Mouse (Mus musculus) left cerebral cortex, adult 2 months (tissue): ENCODE data around the gene Abca13. TPM values are rescaled to one million over a fixed set of nuclear protein-coding genes. Genes with fewer than 3 reads are reported as not detected.

Source experiments
- DNase-seq, 2 experiments: peaks; one replicate each; pipeline ENCODE4 v3.0.0; 2021 to 2022; ENCODE audit warnings: low spot score in 2 of 2, mixed read lengths in 1 of 2; ENCODE audit errors: extremely low spot score in 1 of 2
- H3K27ac ChIP-seq: fragments of 200-600 bp; 2 replicates; pipeline ENCODE4 v1.8.1; 2022
- H3K4me3 ChIP-seq: fragments of 200-600 bp; 2 replicates; pipeline ENCODE4 v1.8.1; 2022
- CTCF ChIP-seq: fragments of 200-600 bp; IDR thresholded peaks from 2 replicates; pipeline ENCODE4 v1.8.1; 2022; ENCODE audit warnings: antibody characterized with exemption, mild to moderate bottlenecking, moderate library complexity
- intact Hi-C: fragments of 180-260 bp; cut with DNase I; formaldehyde crosslinking; loops from one replicate; pipeline ENCODE4 v1.15.1; 2025
- total RNA-seq, 2 experiments: library from RNA; stranded (reverse); gene quantifications; 2 replicates each; pipeline ENCODE4 v1.2.3; 2021

The Abca13 gene
- total RNA-seq, 2 experiments from 2014 or later, result 0.05 to 0.07 TPM

DNA sequence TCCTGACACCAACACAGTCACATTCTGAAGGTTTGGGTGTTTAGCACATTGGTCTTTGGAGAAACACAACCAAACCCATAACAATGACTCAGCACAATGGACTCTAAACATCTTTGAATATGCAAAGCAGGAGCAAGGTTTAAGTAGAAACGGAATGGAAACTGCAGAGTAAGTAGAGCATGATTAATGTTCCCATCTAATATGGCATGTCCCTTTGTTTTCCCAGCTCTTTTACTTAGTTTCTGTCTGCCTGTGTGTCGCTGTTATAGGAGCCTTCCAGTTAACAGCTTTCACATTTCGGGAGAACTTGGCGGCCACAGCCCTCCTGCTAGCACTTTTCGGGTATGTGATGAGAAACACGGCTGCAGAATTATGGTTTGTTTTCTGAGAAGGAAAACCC lies 378.6 kb downstream of the Abca13 start:
- no peak overlapping the region for H3K27ac ChIP-seq
- DNase-seq, result no peak
- intact Hi-C loops, result no loop called here
- TF ChIP-seq CTCF, result no peak
- H3K4me3 ChIP-seq, result no peak overlapping the region

DNA sequence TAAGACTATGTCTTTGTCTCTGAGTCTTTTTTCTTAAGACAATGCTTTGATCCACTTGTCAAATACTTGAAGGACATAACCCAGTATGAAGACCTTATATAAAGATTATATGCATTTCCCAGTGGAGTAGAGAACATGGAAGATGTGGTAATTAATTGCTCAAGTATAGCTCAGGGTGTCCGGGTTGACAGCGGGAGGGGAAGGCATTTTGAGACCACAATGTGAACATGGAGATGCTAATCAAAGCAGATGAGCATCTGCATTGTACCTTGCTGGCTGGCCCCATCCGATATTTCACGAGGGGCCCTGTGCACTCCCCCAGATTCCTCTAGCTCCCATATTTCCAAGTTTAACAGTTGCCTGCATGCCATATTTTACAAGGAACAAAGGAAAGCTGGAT lies 383.2 kb downstream of the Abca13 start:
- H3K27ac ChIP-seq, result no peak overlapping the region
- intact Hi-C loops, result no loop called here
- DNase-seq, result no peak
- no peak overlapping the region for H3K4me3 ChIP-seq
- TF ChIP-seq CTCF, result no peak

DNA sequence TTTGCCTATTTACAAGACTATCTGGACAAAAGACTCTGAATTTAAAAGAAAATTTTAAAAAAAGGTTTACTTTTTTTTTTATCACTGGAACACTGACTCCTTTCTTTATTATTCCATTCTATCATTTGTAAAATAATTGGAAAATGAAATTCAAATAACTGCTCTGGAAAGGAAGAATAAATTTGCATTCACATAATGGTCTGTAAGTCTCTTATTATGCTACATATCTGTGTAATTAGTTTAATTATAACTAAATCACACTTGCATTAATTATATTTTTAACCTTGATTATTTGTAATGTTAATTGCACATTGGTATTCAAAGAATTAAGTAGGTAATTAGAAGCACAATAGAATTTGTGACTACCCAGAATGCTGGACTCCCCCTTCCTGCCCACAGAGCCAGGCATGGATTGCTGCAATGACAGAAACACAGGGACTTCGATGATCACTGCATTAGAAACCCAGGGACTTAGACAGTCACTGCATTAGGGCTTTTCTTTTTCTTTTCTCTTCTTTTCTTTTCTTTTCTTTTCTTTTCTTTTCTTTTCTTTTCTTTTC lies 400.1 kb downstream of the Abca13 start:
- no peak for DNase-seq
- no peak for TF ChIP-seq CTCF
- intact Hi-C loops, result no loop called here
- H3K27ac ChIP-seq, result no peak overlapping the region
- H3K4me3 ChIP-seq, result no peak overlapping the region

DNA sequence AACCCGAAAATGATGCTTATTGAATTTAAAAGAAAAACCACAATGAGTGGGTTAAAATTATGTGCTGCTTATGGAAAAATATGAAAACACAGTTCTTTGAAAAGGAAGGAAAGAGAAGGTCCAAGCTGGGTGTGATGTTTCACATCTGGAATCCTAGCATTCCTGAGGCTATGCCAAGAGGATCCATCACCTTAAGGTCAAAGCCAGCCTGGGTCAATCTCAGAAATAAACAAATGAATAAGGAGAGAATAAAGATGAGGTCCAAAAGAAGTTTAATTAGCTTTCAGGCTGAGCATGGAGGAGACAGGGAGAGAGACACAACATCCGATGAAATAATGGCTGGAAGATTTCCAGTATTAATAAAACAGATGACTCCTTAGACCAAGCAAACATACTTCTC lies 405.6 kb downstream of the Abca13 start:
- intact Hi-C loops, result no loop called here
- TF ChIP-seq CTCF, result no peak
- no peak for DNase-seq

DNA sequence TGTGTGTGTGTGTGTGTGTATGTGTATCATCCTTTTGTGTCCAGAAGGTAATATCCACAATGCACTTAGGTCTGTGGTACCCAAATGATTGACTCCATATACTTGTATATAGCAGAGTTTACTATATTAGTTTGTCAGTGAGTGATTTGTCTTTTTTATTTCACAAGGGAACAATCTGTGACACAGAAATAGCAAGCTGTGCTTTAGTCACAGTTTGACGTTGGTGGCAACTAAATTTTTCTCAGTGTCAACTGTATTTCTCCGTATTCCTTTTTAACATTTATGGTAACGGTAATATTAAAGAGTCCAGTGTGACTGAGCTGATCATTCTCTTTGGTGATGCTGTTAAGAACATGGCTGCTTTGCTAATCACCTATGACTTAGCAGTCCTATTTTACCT lies 409.4 kb downstream of the Abca13 start:
- Histone ChIP-seq H3K27ac (no peak overlapping the region), H3K4me3 (no peak overlapping the region)
- TF ChIP-seq CTCF, result no peak
- intact Hi-C loops, result no loop called here
- no peak for DNase-seq

More for the DNA sequence above, 405.6 kb downstream of the Abca13 start:
- Histone ChIP-seq H3K27ac (no peak overlapping the region), H3K4me3 (no peak overlapping the region)

DNA sequence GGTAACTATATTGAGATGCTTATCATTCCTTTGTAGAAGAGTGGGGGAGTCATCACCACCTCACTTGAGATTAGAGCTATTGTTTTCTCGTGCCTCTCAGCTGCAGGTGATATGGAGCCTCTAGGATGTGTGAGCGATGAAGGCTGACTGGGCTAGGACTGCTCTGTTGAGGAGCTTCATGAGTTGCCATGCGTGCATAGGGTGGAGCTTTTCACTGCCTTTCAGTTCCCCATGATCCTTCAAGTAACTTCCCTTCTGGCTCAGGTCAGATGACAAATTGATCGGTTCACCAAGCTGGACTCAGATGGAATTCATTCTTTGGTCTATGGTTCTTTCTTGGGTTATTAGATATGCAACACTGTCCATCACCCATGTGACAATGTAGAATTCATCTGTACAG lies 410.4 kb downstream of the Abca13 start:
- DNase-seq, result no peak
- Histone ChIP-seq H3K4me3 (no peak overlapping the region), H3K27ac (no peak overlapping the region)
- intact Hi-C loops, result no loop called here
- TF ChIP-seq CTCF, result no peak

DNA sequence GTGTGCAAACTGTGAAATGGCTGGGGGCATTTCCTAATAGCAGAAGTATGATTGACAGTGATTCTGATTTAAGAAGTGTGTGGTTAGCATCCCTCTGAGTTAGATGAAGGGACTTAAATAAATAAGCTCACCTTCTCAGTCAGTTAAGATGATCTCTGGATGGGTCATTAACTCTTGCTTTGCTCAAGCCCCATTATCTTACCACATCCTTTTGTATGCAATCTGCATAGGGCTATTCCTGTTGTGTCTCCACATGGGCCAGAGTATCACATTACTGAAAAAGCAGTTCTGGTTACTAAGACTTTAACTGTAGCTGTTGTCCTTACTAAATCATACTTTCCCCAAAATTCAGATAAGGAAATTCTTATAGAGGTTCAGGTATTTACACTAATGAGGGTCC lies 416.5 kb downstream of the Abca13 start:
- H3K27ac ChIP-seq, result no peak overlapping the region
- DNase-seq, result no peak
- intact Hi-C loops, result no loop called here
- TF ChIP-seq CTCF, result no peak
- no peak overlapping the region for H3K4me3 ChIP-seq

DNA sequence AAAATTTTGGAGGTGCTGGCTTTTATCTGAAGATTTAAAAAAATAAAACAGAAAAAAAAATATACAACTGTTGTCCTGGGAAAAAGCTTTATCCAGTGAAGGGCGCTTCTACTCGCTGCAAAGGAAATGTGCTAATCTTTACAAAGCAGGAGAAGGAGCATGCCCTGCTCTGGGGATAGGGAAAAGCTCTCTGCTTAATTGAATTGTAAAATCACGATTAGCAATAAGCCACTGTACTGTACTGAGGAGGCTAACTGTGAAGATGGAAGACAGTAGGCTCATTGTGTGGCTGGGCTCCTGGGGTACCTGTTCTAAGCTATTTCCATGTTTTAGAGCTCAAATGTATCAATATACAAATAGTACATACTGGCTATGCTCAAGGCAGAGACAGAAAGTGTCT lies 417.3 kb downstream of the Abca13 start:
- Histone ChIP-seq H3K27ac (no peak overlapping the region), H3K4me3 (no peak overlapping the region)
- intact Hi-C loops, result no loop called here
- DNase-seq, result no peak
- TF ChIP-seq CTCF, result no peak

DNA sequence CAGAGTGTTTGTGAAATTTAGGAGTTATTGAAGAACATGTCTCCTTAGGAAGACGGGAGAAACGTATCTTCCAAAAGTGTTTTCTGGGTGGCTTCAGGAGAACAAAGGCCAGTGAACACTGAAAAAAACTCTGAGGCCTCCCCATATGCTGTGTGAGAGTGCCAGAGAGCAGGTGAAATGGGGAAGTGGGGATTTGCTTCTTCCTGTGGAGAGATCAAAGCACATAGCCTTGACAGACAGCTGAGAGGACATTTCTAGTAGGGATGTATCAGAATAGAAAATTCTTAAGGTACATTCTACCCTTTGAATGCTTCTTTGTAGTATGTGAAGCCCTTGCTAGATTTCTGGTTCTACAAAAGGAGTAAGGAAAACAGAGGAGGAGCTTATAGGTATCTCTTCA lies 424.4 kb downstream of the Abca13 start:
- no peak overlapping the region for H3K27ac ChIP-seq
- TF ChIP-seq CTCF, result no peak
- intact Hi-C loops, result no loop called here
- H3K4me3 ChIP-seq, result no peak overlapping the region
- no peak for DNase-seq

DNA sequence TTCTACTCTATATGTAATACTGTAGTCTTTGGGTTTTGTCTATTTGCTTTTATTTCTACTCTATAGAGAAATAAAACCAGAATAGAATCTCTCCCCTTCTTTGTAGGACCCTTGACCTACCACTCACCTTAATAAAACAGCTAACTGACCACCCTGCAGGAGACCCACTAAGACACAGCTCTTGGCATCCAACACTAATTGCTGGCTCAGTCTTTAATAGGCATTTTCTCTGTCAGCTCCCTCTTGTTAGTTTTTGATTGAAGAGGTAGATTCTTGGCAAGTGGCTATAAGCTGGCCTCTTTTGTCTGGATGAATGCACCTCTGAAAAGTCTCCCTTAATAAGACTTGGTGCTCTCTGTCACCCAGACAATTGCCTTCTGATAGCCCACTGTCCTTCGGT lies 424.9 kb downstream of the Abca13 start:
- intact Hi-C loops, result no loop called here
- DNase-seq, result no peak
- no peak overlapping the region for H3K27ac ChIP-seq
- no peak overlapping the region for H3K4me3 ChIP-seq
- no peak for TF ChIP-seq CTCF

DNA sequence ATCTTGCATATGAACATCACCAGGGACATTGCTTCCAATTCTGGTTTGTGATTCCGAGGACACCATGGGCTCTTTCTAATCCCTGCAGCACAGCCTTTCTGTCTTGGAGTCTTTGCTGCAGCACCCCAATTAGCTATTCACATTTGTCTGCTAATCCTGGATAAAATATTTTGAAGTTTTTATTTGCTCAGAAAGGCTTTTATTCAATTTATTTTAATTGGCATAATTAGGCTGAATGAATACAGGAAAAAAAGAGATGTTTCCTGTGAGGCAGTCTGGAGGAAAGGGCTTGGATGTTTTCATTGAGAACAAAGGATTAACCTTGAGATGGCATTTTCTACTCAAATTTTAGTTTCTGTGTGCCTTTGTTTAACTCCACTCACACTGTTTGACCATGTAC lies 428.2 kb downstream of the Abca13 start:
- TF ChIP-seq CTCF, result no peak
- intact Hi-C loops, result no loop called here
- H3K27ac ChIP-seq, result no peak overlapping the region
- H3K4me3 ChIP-seq, result no peak overlapping the region
- no peak for DNase-seq

DNA sequence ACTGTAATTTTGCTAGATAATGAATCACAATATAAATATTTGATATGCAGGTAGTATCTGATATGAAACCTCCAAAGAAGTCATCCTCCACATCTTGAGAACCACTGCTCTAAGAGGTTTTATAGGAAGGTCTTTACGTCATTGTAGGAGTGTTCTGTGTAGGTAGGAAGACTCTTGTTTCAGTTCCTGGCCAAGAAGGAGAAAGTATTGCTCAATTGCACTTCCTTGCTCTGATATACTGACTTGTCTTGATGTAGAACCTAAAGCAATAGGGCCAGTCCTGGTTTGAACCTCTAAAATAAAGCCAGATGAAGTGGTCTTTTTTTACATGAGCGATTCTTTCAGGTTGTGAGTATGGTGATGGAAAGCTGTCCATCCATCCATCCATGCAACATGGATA lies 431.1 kb downstream of the Abca13 start:
- TF ChIP-seq CTCF, result no peak
- Histone ChIP-seq H3K27ac (no peak overlapping the region), H3K4me3 (no peak overlapping the region)
- intact Hi-C loops, result no loop called here
- DNase-seq, result no peak

DNA sequence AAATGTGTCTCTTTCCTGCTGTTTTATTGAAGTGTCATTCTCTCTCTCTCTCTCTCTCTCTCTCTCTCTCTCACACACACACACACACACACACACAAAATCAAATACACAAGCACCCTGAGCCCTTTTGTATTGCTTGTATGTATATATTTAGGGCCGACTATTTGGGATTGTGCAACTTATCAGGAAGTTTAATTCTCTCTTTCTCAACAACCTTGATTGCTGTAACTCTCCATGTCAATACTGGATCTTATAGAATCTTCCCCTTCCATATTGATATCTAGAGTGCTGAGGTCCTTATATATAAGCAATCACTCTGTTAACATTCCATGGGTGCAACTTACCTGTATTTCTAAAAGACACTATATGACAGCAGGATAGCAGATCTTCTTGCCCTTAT lies 433.0 kb downstream of the Abca13 start:
- DNase-seq, result no peak
- Histone ChIP-seq H3K4me3 (no peak overlapping the region), H3K27ac (no peak overlapping the region)
- intact Hi-C loops, result no loop called here
- no peak for TF ChIP-seq CTCF

DNA sequence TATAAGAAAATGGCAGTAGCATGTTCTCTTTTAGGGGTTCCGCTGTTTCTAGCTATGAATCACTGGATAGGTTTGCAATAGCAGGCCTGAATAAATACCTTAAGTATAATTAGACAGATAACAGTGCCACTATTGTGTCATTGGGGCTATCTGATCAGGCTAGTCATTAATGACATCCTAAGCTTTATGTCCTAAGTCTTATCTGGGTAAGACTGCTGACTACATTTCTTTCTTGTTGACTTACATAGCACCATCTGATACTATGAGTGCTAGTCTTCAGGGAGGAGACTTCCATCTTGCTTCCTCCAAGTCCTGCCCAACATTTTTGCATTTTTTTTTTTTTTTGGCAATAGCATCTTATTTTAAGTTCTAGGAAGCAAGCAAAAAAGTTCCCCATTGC lies 434.1 kb downstream of the Abca13 start:
- intact Hi-C loops, result no loop called here
- DNase-seq, result no peak
- TF ChIP-seq CTCF, result no peak

More for the DNA sequence above, 434.1 kb downstream of the Abca13 start:
- Histone ChIP-seq H3K4me3 (no peak overlapping the region), H3K27ac (no peak overlapping the region)
